Mouse (Mus musculus) midbrain, embryonic 12.5 days (tissue): ENCODE data around the gene Wars2. TPM values are rescaled to one million over a fixed set of nuclear protein-coding genes. Genes with fewer than 3 reads are reported as not detected.

Source experiments
- ATAC-seq: fragments of 200-750 bp; cut with Nextera tagmentation; 2 replicates; pipeline ENCODE4 v1.8.0; 2017; ENCODE audit warnings: low read depth, moderate TSS enrichment, moderate library complexity; ENCODE audit not compliant: low FRiP score
- H3K27ac ChIP-seq: fragments of 300-500 bp; sonication (generic); replicated peaks from 2 replicates; pipeline ENCODE4 v1.5.1; 2016; ENCODE audit warnings: mild to moderate bottlenecking
- H3K27me3 ChIP-seq: fragments of 300-500 bp; sonication (generic); 2 replicates; pipeline ENCODE4 v1.6.1; 2016; ENCODE audit warnings: mild to moderate bottlenecking
- H3K36me3 ChIP-seq: fragments of 300-500 bp; sonication (generic); 2 replicates; pipeline ENCODE4 v1.6.1; 2016
- H3K4me1 ChIP-seq: fragments of 300-500 bp; sonication (generic); 2 replicates; pipeline ENCODE4 v1.6.1; 2016
- H3K4me2 ChIP-seq: fragments of 300-500 bp; sonication (generic); replicated peaks from 2 replicates; pipeline ENCODE4 v1.6.1; 2016; ENCODE audit warnings: mild to moderate bottlenecking, moderate library complexity
- H3K4me3 ChIP-seq: fragments of 300-500 bp; sonication (generic); 2 replicates; pipeline ENCODE4 v1.5.1; 2016; ENCODE audit warnings: mild to moderate bottlenecking
- H3K9ac ChIP-seq: fragments of 300-500 bp; sonication (generic); replicated peaks from 2 replicates; pipeline ENCODE4 v1.6.1; 2016; ENCODE audit warnings: mild to moderate bottlenecking, moderate library complexity
- H3K9me3 ChIP-seq: fragments of 300-500 bp; sonication (generic); 2 replicates; pipeline ENCODE4 v1.6.1; 2016; ENCODE audit warnings: mild to moderate bottlenecking
- WGBS: fragments of 180-500 bp; shearing (Covaris S2); methylation state at CpG from one replicate; pipeline ENCODE4 v1.1.7; 2016; 5-methylcytosine and 5-hydroxymethylcytosine counted together
- polyA plus RNA-seq: library from polyadenylated mRNA; unstranded; fragments of >200 nt; fragmentation: Nextera tagmentation; extraction: Ambion mirVana; gene quantifications from 2 replicates; pipeline ENCODE4 v1.2.1, GENCODE M21; 2016

The Wars2 gene
- polyA plus RNA-seq, 1 experiment from 2014 or later = 5.5 TPM

DNA sequence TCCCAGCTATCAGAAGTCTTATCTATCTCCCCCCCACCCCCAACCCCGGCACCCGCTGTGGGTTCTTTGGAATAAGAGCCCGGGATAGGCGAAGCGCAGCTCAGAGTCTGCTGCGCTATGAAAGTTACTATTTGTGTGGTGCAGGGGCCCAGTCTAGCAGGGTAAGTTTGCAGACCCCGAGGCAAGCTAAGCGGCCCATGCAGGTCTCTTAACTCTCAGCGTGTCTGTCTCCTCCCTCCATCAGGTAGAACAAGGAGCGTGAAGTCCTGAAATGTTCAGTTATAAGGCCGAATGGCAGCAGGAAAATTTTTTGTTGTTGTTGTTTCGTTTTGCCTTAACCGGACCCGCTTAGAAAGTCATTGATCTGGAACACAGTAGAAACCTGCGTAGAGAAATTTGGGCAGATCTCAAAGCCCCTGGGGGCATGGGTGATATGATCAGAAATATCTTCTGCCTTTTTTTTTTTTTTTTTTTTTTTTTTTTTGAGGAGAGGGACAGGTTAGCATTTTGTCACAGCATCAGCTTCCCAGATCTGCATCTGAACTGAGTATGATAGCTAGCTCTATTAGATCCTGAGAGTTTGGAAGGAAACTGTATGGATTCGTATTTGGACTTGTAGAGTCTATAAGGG lies 111.7 kb downstream of the Wars2 start:
- ATAC-seq = no peak
- H3K4me3 ChIP-seq = no peak overlapping the region
- H3K4me1 ChIP-seq = peaks cover 11% of the 10 kb centered on the region
- no peaks in the 10 kb centered on the region for H3K9me3 ChIP-seq
- H3K4me2 ChIP-seq = no peak overlapping the region
- H3K27ac ChIP-seq = no peak overlapping the region
- H3K9ac ChIP-seq = no peak overlapping the region
- H3K36me3 ChIP-seq = no peaks in the 10 kb centered on the region
- 2% methylated on average over 16 of the region's 16 CpGs for WGBS
- H3K27me3 ChIP-seq = peaks cover 100% of the 10 kb centered on the region

DNA sequence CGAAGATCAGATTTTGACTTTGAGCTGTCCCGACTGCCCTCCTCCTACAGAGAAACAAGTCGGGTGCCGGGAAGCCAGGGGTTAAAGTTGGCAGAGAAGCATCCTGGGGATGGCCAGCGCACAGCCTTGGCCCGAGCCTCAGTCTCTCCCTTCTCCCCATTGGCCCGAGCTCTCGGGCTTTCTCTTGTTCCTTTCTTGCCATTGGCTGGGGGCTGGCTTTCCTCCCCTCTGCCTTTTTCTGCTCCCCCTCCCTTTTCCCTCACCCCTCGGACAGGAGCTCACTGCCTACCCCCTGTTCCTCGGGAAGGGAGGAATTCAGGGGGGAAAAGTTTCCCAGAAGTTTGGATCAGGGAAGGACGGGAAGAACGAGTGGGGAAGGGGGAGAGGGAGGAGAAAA lies 112.2 kb downstream of the Wars2 start:
- Histone ChIP-seq H3K27me3 (peaks cover 100% of the 10 kb centered on the region), H3K4me3 (peak overlapping the region; percentile 40; the same call in 1 of the 2 replicates), H3K9ac (no peak overlapping the region), H3K36me3 (no peaks in the 10 kb centered on the region), H3K4me1 (peaks cover 11% of the 10 kb centered on the region), H3K9me3 (no peaks in the 10 kb centered on the region), H3K4me2 (peak overlapping the region; percentile 61), H3K27ac (no peak overlapping the region)
- under 1% methylated on average over 12 of the region's 12 CpGs for WGBS
- peak; percentile 56 for ATAC-seq

DNA sequence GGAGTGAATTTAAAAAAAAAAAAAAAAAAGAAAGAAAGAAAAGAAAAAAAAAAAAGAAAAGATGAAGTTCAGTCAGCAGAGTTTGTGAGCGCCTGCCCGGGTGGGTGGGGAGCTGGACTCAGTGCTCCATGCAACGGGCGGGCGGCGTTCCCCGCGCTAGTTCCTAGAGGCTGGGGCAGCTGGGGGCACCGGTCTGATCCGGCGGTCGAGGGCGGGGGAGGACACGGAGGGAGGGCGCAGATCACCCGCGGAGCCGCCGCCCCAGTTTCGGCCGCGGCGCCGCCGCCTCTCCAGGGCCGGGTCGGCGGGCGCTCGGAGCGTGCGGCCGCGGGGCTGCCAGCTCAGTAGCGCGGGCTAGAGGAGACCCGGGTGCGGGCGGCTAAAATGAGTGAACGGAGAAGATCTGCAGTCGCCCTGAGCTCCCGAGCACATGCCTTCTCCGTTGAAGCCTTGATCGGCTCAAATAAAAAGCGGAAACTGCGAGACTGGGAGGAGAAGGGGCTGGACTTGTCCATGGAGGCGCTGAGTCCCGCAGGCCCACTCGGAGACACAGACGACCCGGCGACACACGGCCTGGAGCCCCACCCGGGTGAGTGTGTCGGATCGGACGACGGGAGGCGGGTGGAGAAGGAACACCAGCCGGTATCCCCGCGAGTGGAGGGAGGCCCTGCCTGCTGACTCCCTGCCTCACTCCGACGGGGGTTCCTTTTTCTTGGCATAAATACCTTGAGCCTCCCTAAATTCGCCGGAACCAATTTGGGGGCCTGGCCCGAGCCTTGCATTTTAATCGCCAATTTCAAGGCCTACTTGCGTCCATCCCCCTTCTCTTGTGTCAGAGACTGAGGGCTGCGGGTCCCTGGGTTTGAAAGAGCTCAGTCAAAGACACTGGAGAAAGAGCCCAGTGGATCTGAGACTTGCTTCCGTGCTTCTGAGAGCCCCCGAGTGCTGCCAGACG lies 112.9 kb downstream of the Wars2 start:
- no peaks in the 10 kb centered on the region for H3K36me3 ChIP-seq
- H3K4me3 ChIP-seq = peak overlapping the region; percentile 40
- H3K9me3 ChIP-seq = no peaks in the 10 kb centered on the region
- peak overlapping the region; percentile 61 for H3K4me2 ChIP-seq
- H3K27ac ChIP-seq = no peak overlapping the region
- H3K4me1 ChIP-seq = peaks cover 11% of the 10 kb centered on the region
- peak; percentile 68 for ATAC-seq
- peak overlapping the region; percentile 39 for H3K9ac ChIP-seq
- H3K27me3 ChIP-seq = peaks cover 97% of the 10 kb centered on the region
- under 1% methylated on average over 68 of the region's 73 CpGs for WGBS

DNA sequence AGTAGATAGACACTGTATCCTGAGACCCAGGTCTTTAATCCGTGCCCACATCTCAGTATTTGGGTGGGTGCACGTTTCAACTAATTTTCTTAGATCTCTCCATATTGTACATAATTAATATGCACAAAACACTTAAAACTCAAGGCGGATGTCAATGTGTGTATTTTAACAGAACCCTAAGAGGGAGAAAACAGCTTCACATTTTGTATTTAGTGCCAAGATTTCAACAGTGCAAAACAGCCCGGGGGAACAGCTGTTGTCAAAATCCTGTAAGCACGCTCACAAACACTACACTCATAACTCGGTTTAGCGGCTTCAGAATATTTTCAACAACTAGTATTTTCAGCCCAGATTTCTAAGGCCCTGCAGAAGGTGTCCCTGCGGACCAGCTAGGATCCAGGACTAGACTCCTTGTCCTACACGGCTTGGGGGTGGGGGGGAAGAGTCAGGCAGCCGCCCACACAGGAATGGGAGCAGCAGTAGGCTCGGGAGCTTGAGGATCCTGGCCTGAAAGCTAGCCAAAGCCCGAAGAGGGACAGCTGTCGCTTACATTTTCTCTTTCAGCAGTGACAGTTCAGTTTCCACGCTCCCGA lies 113.8 kb downstream of the Wars2 start:
- no peak overlapping the region for H3K9ac ChIP-seq
- no peaks in the 10 kb centered on the region for H3K36me3 ChIP-seq
- no peak for ATAC-seq
- peaks cover 11% of the 10 kb centered on the region for H3K4me1 ChIP-seq
- under 1% methylated on average over 15 of the region's 15 CpGs for WGBS
- H3K4me3 ChIP-seq = peak overlapping the region; percentile 40; the same call in 1 of the 2 replicates
- H3K27me3 ChIP-seq = peaks cover 96% of the 10 kb centered on the region
- no peaks in the 10 kb centered on the region for H3K9me3 ChIP-seq
- no peak overlapping the region for H3K27ac ChIP-seq
- H3K4me2 ChIP-seq = peak overlapping the region; percentile 61; the same call in 1 of the 2 replicates

DNA sequence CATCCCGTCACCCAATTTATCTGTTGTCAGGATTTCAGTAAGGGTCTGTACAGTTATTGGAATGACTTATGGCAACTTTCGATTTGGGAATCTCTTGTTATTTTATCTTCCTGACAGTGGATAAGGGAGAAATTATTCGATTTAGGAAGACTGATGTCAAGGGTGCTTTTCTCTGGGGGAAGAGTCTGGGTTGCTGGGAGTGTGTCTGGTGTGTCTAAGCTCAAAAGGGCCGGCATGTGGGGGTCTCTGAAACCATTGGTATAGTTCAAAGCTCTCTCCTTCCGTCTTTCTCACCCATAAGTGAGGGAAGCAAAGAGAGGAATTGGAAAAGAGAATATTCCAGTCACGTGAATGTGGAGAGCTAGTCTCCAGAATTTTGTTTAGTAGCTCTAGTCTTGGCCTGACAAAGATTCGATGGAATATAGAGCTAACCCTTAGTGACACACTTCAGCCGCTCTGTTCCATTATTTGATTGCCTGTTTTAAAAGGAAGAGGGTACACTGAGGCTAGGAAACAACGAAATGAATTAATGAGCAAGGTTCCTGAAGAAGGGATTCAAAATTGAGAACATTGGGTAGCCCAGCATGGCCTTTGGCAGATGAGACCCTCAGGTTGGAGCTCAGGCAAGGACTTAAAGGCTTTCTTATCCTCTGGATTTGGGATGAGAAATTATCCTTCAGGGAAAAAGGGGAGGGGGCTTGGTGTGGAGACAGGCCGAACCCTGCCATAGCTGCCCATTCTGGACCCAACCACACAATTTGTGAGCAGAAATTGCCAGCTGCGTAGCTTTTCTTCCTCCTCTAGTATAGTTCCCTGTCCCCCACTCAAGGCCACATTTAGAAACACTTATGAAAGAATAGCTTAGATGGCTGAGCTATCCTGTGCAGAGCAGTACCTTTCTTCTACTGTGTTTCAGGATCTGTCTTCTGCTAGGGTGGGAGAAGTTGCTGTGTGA lies 114.8 kb downstream of the Wars2 start:
- peaks cover 92% of the 10 kb centered on the region for H3K27me3 ChIP-seq
- H3K4me1 ChIP-seq = peaks cover 11% of the 10 kb centered on the region
- no peaks in the 10 kb centered on the region for H3K9me3 ChIP-seq
- no peak for ATAC-seq
- H3K4me2 ChIP-seq = no peak overlapping the region
- no peak overlapping the region for H3K27ac ChIP-seq
- H3K36me3 ChIP-seq = no peaks in the 10 kb centered on the region
- WGBS = 5% methylated on average over 11 of the region's 11 CpGs
- no peak overlapping the region for H3K9ac ChIP-seq
- H3K4me3 ChIP-seq = 0 out of 2 replicates have a peak overlapping the region, but pooled peaks have one; percentile 7

DNA sequence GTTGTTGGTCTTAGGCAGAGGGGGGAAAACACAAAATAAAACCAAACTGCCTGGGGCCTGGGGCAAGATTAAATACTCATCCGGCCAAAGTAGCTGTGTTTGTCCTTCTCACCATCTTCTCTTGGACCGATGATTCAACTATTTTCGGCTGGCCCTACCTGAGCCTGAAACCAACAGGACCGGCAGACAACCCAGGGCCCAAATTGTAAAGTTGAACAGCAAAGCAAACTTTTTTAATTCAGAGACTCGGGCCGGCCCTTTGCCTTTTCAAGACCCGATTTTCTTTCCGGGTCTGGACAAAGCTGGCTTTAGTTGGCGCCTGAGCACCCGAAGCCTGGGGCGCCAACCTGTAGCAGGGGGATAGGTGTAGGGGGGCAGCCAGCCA lies 115.5 kb downstream of the Wars2 start:
- Histone ChIP-seq H3K9me3 (no peaks in the 10 kb centered on the region), H3K9ac (no peak overlapping the region), H3K27ac (no peak overlapping the region), H3K36me3 (no peaks in the 10 kb centered on the region), H3K4me2 (no peak overlapping the region), H3K4me1 (peaks cover 11% of the 10 kb centered on the region), H3K27me3 (peaks cover 92% of the 10 kb centered on the region), H3K4me3 (no peak overlapping the region)
- under 1% methylated on average over 11 of the region's 11 CpGs for WGBS
- no peak for ATAC-seq

DNA sequence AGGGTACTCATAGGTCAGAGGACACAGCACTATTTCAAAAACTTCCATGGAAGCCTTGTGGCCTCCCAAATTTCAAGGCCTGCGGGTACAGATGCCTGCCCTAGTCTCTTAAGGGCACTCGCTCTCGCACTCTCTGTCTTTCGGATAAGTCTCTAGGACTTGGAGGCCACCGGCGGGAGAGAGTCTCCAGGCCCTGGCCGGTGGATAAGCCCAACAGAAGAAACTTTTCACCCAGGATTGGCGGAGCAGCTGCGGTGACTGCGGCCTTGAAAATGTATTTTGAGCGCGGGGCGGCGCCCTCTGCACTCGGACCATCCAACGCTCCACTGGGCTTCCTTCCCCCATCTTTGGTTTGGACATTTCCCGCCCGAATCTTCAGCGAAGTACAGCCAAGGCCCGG lies 115.9 kb downstream of the Wars2 start:
- H3K36me3 ChIP-seq = no peaks in the 10 kb centered on the region
- ATAC-seq = no peak
- no peak overlapping the region for H3K9ac ChIP-seq
- H3K27me3 ChIP-seq = peaks cover 92% of the 10 kb centered on the region
- H3K27ac ChIP-seq = no peak overlapping the region
- H3K4me1 ChIP-seq = peaks cover 11% of the 10 kb centered on the region
- no peak overlapping the region for H3K4me2 ChIP-seq
- WGBS = 3% methylated on average over 20 of the region's 20 CpGs
- H3K4me3 ChIP-seq = no peak overlapping the region
- no peaks in the 10 kb centered on the region for H3K9me3 ChIP-seq

DNA sequence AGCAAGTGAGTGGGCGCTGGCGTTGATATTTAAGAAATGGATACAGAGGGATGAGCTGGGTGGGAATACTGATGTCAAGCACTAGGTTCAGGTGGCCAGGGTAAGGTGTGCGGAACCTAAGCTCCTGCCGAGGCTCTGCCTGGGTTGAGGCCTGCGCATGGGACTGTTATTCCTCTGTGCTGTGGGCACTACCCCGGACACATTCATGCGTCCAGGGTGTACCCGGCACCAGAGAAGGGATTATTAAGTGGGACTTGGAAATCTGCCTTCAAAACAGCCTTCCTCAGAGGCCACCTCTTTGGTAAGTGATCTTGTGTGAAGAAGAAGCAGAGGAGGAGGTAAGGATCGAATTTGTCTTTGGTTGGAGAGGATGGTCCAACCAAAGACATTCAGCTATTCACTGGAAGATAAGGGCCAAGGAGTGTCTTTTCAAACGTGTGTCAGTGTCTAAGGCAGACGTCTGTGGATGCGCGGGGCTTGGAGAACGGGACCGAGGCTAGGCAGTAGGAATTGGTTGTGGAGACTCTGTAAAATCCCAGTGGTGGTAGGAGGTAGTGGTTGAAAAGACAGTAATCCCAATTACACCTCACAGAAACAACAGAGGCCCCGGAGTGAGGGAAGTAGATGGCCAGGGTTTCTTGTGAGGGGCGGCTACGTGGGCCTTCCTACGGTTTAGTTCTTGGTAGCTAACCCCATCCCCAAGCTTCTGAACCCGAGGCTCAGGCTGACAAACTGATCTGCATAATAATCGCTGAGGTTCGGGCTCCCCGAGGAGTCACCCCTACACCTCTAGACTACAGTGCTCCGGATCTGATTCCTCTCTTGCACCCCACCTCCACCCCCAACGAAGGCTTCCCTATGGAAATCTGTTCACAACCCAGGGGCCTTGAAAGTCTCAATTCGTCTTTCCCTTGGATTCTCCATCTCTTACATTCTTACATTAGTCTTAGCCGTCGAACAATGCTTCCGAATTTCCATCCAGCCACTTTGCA lies 117.0 kb downstream of the Wars2 start:
- Histone ChIP-seq H3K27ac (no peak overlapping the region), H3K4me1 (peaks cover 11% of the 10 kb centered on the region), H3K4me2 (no peak overlapping the region), H3K4me3 (no peak overlapping the region), H3K9ac (no peak overlapping the region), H3K27me3 (peaks cover 92% of the 10 kb centered on the region), H3K36me3 (no peaks in the 10 kb centered on the region), H3K9me3 (no peaks in the 10 kb centered on the region)
- no peak for ATAC-seq
- 2% methylated on average over 29 of the region's 29 CpGs for WGBS

DNA sequence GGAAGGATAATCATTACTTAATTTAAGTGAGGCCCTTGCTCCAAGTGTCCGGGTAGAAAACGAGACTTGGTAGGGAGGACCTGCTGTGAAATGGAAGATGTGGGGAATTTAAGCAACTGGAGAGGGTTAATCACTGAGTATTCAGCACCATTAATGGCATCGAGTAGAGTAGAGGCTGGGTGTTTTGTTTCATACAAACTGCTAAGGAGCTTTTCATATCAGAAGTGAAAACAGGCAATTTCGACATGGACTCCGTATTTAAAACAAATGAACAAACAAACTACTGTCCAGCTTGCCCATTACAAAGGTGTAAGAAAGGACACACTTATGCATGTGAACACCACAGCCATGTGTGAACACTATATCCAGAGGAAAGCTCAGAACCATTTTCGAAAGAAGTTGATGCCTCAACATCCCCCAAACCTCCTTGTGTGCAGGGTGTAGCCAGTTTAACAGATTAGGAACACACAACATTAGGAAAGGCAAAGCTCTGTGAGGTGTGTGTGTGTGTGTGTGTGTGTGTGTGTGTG lies 118.9 kb downstream of the Wars2 start:
- Histone ChIP-seq H3K27ac (no peak overlapping the region), H3K4me1 (no peaks in the 10 kb centered on the region), H3K4me3 (no peak overlapping the region), H3K9ac (no peak overlapping the region), H3K4me2 (no peak overlapping the region), H3K27me3 (peaks cover 90% of the 10 kb centered on the region), H3K9me3 (no peaks in the 10 kb centered on the region), H3K36me3 (no peaks in the 10 kb centered on the region)
- ATAC-seq = no peak
- 7% methylated on average over 6 of the region's 6 CpGs for WGBS

DNA sequence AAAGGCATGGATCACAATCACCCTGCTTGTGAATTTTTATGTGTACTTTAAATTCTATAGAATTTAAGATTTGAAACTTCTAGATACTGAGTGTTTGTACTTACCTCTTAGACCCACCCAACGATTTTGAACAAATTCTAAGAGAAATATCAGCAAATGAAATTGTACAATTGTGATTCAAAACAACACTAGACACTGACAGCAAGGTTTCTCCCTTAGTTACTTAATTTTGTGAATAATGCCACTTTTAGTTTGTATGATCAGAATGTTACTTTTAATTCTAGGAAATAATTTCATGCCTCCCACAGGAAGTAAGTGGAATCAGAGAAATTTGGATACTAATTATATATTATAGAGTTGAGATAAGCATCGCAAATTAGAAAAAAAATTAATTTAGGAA lies 119.5 kb downstream of the Wars2 start:
- no peak overlapping the region for H3K4me2 ChIP-seq
- H3K9me3 ChIP-seq = no peaks in the 10 kb centered on the region
- H3K36me3 ChIP-seq = no peaks in the 10 kb centered on the region
- H3K27me3 ChIP-seq = peaks cover 90% of the 10 kb centered on the region
- no peaks in the 10 kb centered on the region for H3K4me1 ChIP-seq
- H3K9ac ChIP-seq = no peak overlapping the region
- no peak for ATAC-seq
- WGBS = 27% methylated on average over 2 of the region's 2 CpGs
- no peak overlapping the region for H3K27ac ChIP-seq
- no peak overlapping the region for H3K4me3 ChIP-seq
